Mouse (Mus musculus): Measurements from ENCODE around the gene Tbc1d19. TPM values are rescaled to one million over a fixed set of nuclear protein-coding genes. Genes with fewer than 3 reads are reported as not detected.

Gene Tbc1d19
- 8.1 TPM for polyA plus RNA-seq (2017; shearing (Covaris generic))

DNA sequence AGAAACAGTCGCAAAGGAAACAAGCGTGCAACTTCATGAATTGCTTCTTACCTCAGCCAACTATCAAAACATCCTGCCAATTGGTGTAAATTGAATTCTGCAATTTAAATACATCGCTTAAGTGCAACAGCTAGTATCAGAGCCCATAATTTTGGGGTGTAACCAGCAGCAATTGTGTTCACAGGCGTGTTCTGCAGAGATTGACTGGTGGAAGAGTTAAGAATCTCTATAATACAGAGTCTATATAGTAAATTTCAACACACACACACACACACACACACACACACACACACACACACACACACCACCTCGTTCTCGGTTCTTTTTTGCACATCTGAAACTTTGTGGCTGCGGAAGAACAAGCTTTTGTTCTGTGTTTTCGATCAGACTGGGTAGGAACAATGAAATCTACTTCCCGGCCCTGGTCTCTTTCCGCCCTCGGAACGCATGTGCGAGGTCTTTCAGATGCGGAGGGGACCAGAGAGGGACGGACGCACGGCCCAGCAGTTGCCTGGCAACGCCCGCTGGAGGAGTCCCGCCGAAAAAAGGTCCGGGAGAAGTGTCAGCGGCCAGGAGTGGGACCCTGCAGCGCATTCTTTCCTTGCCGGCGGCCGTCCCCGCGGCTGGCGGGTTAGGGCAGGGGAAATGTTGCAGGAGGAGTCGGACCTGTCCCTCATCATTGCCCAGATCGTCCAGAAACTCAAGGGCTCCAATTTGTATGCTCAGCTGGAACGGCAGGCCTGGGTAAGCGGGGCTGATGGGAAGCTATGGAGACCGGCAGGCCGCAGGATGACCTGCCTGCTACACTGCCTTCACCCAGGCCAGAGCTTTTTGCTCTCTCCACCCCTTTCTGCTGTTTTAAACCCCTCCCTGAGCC lies at the start of gene Tbc1d19:
TSS of gene Tbc1d19 (plus strand) at position 492 of the 877 bp plus-strand sequence.

Other genes starting within 250 kb of the Tbc1d19 start
- gene Cckar, start 101.9 kb upstream of the Tbc1d19 start, polyA plus RNA-seq (2017; shearing (Covaris generic)), result not detected
- gene Stim2, start 188.9 kb downstream of the Tbc1d19 start, polyA plus RNA-seq (2017; shearing (Covaris generic)), result 11.4 TPM